ENCODE assay signal across 8 mouse cellular contexts in genomic region chr9:88547270-88547669, GRCm38 (mm10). TPM values are rescaled to one million over a fixed set of nuclear protein-coding genes. Genes with fewer than 3 reads are reported as not detected.
DNase-seq lines count a peak whose midpoint lies in the region; ATAC-seq and TF ChIP-seq lines count a peak whose summit lies in the region.

No protein-coding gene starts in this region.

- no peaks in the 10 kb centered on the region for H3K27me3 ChIP-seq in spleen, adult 2 months (ENCODE audit: control insufficient read depth, insufficient read depth, low read length)
- H3K27me3 ChIP-seq in lung, embryonic 16.5 days (ENCODE audit: control insufficient read depth, insufficient read depth, low read depth, low read length) = no peaks in the 10 kb centered on the region

- H3K4me1 ChIP-seq in spleen, adult 2 months (ENCODE audit: control insufficient read depth, insufficient read depth, insufficient read length) = no peaks in the 10 kb centered on the region
- H3K4me1 ChIP-seq in lung, embryonic 16.5 days (replicated peaks; ENCODE audit: control insufficient read depth, insufficient read depth, low read length) = peaks cover 10% of the 10 kb centered on the region

- DNase-seq in spleen, adult 2 months (ENCODE audit: low read depth in 1 of 2, low spot score in 2 of 2) = peak; percentile 14 to 54
- DNase-seq in spleen, postnatal 4 days (ENCODE audit: low spot score in 2 of 2) = no peak
- peak; percentile 56 for DNase-seq in c-Kit-positive CD71-positive TER-119-positive erythroid progenitor cells, embryonic 14.5 days (ENCODE audit: low spot score)
- DNase-seq in forelimb bud, embryonic 11.5 days (ENCODE audit: low read depth, low spot score) = peak; percentile 58
- DNase-seq in kidney, adult 11 months = peak; percentile 38
- DNase-seq in left cerebral cortex, postnatal 10 days (ENCODE audit: extremely low spot score in 1 of 2, low spot score in 2 of 2) = no peak

- H3K9me3 ChIP-seq in lung, embryonic 16.5 days (ENCODE audit: control insufficient read depth, low read length) = no peaks in the 10 kb centered on the region

- TF ChIP-seq CTCF in spleen, adult 2 months (IDR thresholded peaks at IDR 0.05; ENCODE audit: extremely low read depth, insufficient read depth, insufficient read length, insufficient replicate concordance) = no peak

- peak overlapping the region; percentile 76 for H3K9ac ChIP-seq in lung, embryonic 16.5 days (ENCODE audit: low read length)

- intact Hi-C loops in left cerebral cortex, postnatal 10 days (cut with DNase I) = loop anchor here (5.0 kb wide), 1 partner anchor 1140 kb away; no protein-coding TSS in a partner anchor

- 13% methylated on average over 7 of the region's 7 CpGs for WGBS in spleen, adult 2 months
- WGBS in lung, embryonic 16.5 days = 18% methylated on average over 7 of the region's 7 CpGs

- H3K27ac ChIP-seq in spleen, adult 2 months (ENCODE audit: insufficient read depth, low read length) = no peak overlapping the region
- peak overlapping the region; percentile 19; the same call in 1 of the 2 replicates for H3K27ac ChIP-seq in lung, embryonic 16.5 days (ENCODE audit: low read length)

- H3K36me3 ChIP-seq in spleen, adult 2 months (ENCODE audit: control insufficient read depth, insufficient read depth, low read length) = no peaks in the 10 kb centered on the region
- no peaks in the 10 kb centered on the region; the same call in 1 of the 2 replicates for H3K36me3 ChIP-seq in lung, embryonic 16.5 days (ENCODE audit: control insufficient read depth, insufficient read depth, low read length)

- ATAC-seq in lung, embryonic 16.5 days (ENCODE audit: low read depth) = peak; percentile 84
- ATAC-seq in neutrophil, adult 5-6 weeks (ENCODE audit: extremely low read depth, insufficient number of reproducible peaks, low FRiP score, poor library complexity, severe bottlenecking) = peak; percentile 64; the same call in 1 of the 2 replicates

- TF ChIP-seq POLR2A in spleen, adult 2 months (IDR thresholded peaks at IDR 0.05; ENCODE audit: low read depth, low read length) = no peak

- H3K4me3 ChIP-seq in spleen, adult 2 months (ENCODE audit: extremely low read depth, insufficient read depth, insufficient read length) = 0 out of 2 replicates have a peak overlapping the region, but pooled peaks have one; percentile 78
- H3K4me3 ChIP-seq in lung, embryonic 16.5 days (ENCODE audit: low read length) = peak overlapping the region; percentile 73

- H3K4me2 ChIP-seq in lung, embryonic 16.5 days (ENCODE audit: low read depth, low read length) = peak overlapping the region; percentile 71

RNA-seq across cellular contexts. Expression of gene Zfp949, which starts 0.6 kb away (rescaled TPM):
- polyA plus RNA-seq in spleen, adult 2 months (2012; rRNA removed) = 2.0 and 2.5 TPM in 2 replicates
- 11.2 and 12.5 TPM in 2 replicates for polyA plus RNA-seq in lung, embryonic 16.5 days (2015; fragmentation: Nextera tagmentation; extraction: Ambion mirVana)
- total RNA-seq in neutrophil, adult 5-6 weeks (2017) = 21.5 and 29.2 TPM in 2 replicates
- 10 to 100 TPM; 20.1 to 23.4 TPM for total RNA-seq in left cerebral cortex, postnatal 10 days (2021)

RNA-seq across cellular contexts. Expression of gene Trim43a, which starts 33.4 kb away (rescaled TPM):
- polyA plus RNA-seq in spleen, adult 2 months (2012; rRNA removed) = not detected in 2 replicates
- 0.26 TPM in 1 of 2 replicates, not detected in the other for polyA plus RNA-seq in lung, embryonic 16.5 days (2015; fragmentation: Nextera tagmentation; extraction: Ambion mirVana)
- 0.37 TPM in 1 of 2 replicates, not detected in the other for total RNA-seq in neutrophil, adult 5-6 weeks (2017)
- total RNA-seq in left cerebral cortex, postnatal 10 days (2021) = 1 to 10 TPM in 1 of 2 experiments, under 1 TPM in 1; 0.53 to 1.5 TPM

Comparison
In these comparisons a context has a peak if more than half of its experiments do, and no peak if none do; other contexts are left out.
1. DNase-seq: peak in spleen, adult 2 months (2 of 2), c-Kit-positive CD71-positive TER-119-positive erythroid progenitor cells, embryonic 14.5 days (single experiment), forelimb bud, embryonic 11.5 days (single experiment) and kidney, adult 11 months (single experiment); none in spleen, postnatal 4 days (0 of 2) and left cerebral cortex, postnatal 10 days (0 of 2).